Mouse (Mus musculus) brain, embryonic 14.5 days (tissue): Measurements from ENCODE around the gene Ralbp1. TPM values are rescaled to one million over a fixed set of nuclear protein-coding genes. Genes with fewer than 3 reads are reported as not detected.

Experiments
- DNase-seq: peaks from one replicate; pipeline ENCODE4 v3.0.0-alpha.2; 2011; ENCODE audit warnings: low read depth
- CTCF ChIP-seq: fragments of 200-500 bp; IDR thresholded peaks from 2 replicates; pipeline ENCODE4 v1.5.1; 2012; ENCODE audit warnings: inconsistent platforms, mild to moderate bottlenecking, moderate library complexity, borderline replicate concordance; ENCODE audit not compliant: insufficient read depth, insufficient read length; ENCODE audit errors: extremely low read depth
- POLR2A ChIP-seq: fragments of 200-500 bp; IDR thresholded peaks from 2 replicates; pipeline ENCODE4 v1.6.1; 2012; ENCODE audit warnings: mild to moderate bottlenecking, inconsistent platforms, borderline replicate concordance; ENCODE audit not compliant: poor library complexity, insufficient read depth, insufficient read length, severe bottlenecking; ENCODE audit errors: extremely low read depth
- polyA plus RNA-seq: library from polyadenylated mRNA; depleted of rRNA; stranded (reverse); fragments of >200 nt; gene quantifications from 2 replicates; pipeline ENCODE4 v1.2.3, GENCODE M21; 2012

Ralbp1 gene
- polyA plus RNA-seq, 1 experiment, result 32.5 TPM

GRCm38 (mm10) chr17:65912202-65912601 lies 26.6 kb upstream of the Ralbp1 start:
- DNase-seq, result no peak
- TF ChIP-seq POLR2A (no peak), CTCF (no peak)

DNA sequence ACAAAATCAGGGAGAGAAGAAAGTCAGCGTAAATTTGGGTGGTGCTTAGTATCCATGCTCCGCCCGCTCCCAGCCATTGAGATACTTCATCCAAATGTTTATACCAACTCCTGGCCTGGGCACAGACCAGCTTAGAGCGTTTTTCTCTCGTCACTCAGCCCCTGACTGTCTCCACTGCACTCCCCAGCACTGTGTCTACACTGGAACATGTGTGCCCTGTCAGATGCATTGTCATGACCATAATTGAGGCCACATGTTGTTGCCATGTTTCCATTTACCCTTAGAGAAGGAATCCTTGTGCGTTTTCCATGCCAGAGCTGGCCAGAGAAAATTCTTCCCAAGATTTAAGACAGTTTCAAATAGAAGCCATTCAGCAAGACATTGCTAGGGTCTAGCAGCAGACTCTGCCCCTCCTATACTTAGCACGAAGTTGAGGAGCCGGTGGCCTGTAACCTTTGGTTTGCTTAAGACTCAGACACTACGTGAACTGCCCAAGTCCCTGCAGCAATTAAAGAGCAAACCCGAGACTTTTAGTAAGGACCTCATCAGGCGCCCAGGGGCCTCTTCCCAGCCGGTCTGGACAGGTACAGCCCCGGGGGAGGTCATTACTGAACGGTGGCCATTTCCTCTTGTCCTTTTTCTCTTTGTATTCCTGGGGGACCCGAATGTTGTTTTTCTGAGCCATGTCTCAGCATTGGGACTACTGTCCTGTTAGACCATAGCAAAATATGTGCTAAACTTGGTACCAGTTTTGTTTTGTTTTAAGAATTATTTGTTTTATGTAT lies 25.9 kb upstream of the Ralbp1 start:
- TF ChIP-seq POLR2A (no peak), CTCF (no peak)
- no peak for DNase-seq

DNA sequence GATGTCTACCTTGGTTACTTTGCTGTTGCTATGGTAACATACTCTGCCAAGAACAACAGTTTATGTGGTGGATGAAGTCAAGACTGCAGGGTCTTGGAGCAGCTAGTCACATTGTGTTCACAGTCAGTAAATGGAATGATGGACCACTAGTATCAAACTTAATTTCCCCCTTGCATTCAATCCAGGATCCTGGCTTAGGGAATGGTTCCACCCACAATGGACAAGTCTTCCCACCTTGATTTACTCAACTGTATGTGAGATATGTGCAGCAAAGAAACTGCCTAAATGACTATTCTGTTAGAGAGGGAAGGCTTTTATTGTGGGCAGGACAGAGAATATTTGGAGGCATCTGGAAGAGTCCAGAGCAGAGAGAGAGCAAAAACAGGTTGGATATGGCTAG lies 22.7 kb upstream of the Ralbp1 start:
- no peak for DNase-seq

GRCm38 (mm10) chr17:65906895-65907401 lies 21.4 kb upstream of the Ralbp1 start:
- DNase-seq, result no peak
- TF ChIP-seq CTCF, result no peak
- no peak for TF ChIP-seq POLR2A

More for the DNA sequence above, 22.7 kb upstream of the Ralbp1 start:
- TF ChIP-seq POLR2A, result no peak
- TF ChIP-seq CTCF, result no peak

GRCm38 (mm10) chr17:65906313-65906894 lies 20.8 kb upstream of the Ralbp1 start:
- no peak for DNase-seq
- TF ChIP-seq POLR2A (no peak), CTCF (no peak)

DNA sequence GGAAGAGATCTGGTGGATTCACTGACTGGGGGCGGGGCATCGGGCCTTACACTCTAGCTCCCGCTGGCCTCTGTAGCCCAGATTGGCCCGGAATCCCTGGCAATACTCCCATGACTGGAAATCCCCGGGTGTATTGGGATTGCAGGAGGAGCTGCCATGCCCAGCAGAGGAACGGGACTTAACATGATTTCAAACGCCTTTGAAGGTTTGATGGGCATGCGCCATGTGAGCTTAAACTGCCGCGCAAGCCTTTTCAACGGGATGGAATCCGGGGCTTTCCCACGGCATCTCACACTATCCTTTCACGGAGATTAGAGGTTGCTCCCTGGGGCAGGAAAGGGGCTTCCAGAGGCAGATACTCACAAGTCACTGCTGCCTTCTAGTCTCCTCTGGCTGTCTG lies 19.6 kb upstream of the Ralbp1 start:
- no peak for TF ChIP-seq POLR2A
- no peak for TF ChIP-seq CTCF
- DNase-seq, result peak; percentile 45

DNA sequence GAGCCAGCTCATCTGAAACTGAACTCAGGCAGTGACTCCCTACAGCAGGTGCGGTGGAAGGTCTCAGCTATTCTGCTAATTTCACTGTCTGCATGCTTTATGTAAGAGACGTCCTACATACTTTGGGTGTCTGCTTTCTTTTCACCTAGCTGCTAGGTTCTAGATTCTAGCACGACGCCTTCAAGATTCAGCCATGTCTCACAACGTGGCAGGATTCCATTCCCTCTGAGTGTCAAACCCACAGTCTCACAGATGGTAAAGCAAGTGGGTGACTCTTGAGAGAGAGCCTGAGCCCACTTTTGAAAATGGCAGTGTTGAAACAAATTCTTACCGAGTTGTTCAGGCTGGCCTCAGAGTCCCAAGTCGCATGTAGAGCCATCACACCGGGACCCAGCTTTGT lies 18.2 kb upstream of the Ralbp1 start:
- DNase-seq, result no peak
- no peak for TF ChIP-seq CTCF
- TF ChIP-seq POLR2A, result no peak

DNA sequence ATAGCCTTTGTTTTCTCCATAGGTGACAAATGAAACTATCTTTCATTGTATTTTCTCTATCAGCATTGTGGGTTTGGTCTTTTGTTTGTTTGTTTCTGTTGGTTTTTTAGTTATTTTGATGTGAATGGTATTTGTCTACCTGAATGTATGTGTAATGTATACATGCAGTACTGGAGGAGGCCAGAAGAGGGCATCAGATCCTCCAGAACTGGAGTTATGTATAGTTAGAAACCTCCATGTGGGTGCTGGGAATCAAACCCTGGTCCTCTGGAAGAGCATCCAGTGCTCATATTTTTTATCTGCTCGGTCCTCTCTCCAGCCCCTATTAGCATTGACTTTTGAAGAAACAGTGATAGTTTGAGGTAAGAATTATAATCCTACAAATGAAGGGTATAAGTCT lies 17.4 kb upstream of the Ralbp1 start:
- TF ChIP-seq POLR2A (no peak), CTCF (no peak)

DNA sequence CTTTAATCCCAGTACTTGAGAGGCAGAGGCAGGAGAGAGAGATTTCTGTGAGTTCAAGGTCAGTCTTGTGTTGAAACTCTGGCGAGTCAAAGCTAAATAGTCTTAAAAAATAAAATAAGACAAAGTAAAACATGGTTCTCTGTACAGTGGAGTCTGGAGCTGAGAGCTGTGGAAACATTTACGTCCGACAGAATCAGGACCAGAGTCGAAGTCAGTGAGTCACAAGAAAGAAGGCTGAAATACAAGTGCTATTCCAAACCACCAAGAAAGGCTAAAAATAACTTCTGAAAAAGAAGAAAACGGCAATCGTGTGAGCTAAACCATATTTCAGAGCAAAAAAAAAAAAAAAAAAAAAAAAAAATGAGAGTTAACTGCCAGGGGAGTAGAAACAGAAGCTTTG lies 16.7 kb upstream of the Ralbp1 start:
- TF ChIP-seq CTCF, result no peak
- TF ChIP-seq POLR2A, result no peak
- no peak for DNase-seq

More for the DNA sequence above, 17.4 kb upstream of the Ralbp1 start:
- DNase-seq, result no peak

- no peak for DNase-seq
- no peak for TF ChIP-seq CTCF
- TF ChIP-seq POLR2A, result no peak
Measured at GRCm38 (mm10) chr17:65896016-65896415, 10.4 kb upstream of the Ralbp1 start.

- DNase-seq, result no peak
- TF ChIP-seq POLR2A, result no peak
- TF ChIP-seq CTCF, result no peak
Measured at GRCm38 (mm10) chr17:65889476-65889875, 3.9 kb upstream of the Ralbp1 start.
